Mouse (Mus musculus) CH12.LX (cell line): Measurements from ENCODE around the gene Ppara.

Experiments used
- CHD1 ChIP-seq: IDR thresholded peaks from 2 replicates; pipeline ENCODE4 v1.6.1; 2012; ENCODE audit warnings: low read depth, low read length, improper control_type of control experiment, inconsistent platforms
- CTCF ChIP-seq, 2 experiments: IDR thresholded peaks in 1 of 2; conservative IDR thresholded peaks in 1 of 2; 2 replicates each; pipeline ENCODE4 v1.5.1; 2011 to 2012; ENCODE audit warnings: low read depth in 2 of 2, low read length in 2 of 2, improper control_type of control experiment in 1 of 2, inconsistent platforms in 1 of 2, mild to moderate bottlenecking in 1 of 2, moderate library complexity in 1 of 2
- HCFC1 ChIP-seq: IDR thresholded peaks from 2 replicates; pipeline ENCODE4 v1.6.1; 2012; ENCODE audit warnings: low read depth, mild to moderate bottlenecking, inconsistent platforms, low read length, improper control_type of control experiment
- MXI1 ChIP-seq: IDR thresholded peaks from 2 replicates; pipeline ENCODE4 v1.6.1; 2011; ENCODE audit warnings: mild to moderate bottlenecking, low read depth, low read length, improper control_type of control experiment
- NRF1 ChIP-seq: IDR thresholded peaks from 2 replicates; pipeline ENCODE4 v1.6.1; 2014; ENCODE audit warnings: low read depth, mild to moderate bottlenecking, inconsistent platforms, low read length, improper control_type of control experiment, moderate library complexity
- POLR2A ChIP-seq: IDR thresholded peaks from 2 replicates; pipeline ENCODE4 v1.6.1; 2011; ENCODE audit warnings: low read depth, mild to moderate bottlenecking, improper control_type of control experiment, low read length
- RCOR1 ChIP-seq: conservative IDR thresholded peaks from 2 replicates; pipeline ENCODE4 v1.6.1; 2012; ENCODE audit warnings: low read depth, mild to moderate bottlenecking, inconsistent platforms, low read length, improper control_type of control experiment
- USF1 ChIP-seq: IDR thresholded peaks from 2 replicates; pipeline ENCODE4 v1.6.1; 2014; ENCODE audit warnings: low read depth, mild to moderate bottlenecking, inconsistent platforms, low read length, improper control_type of control experiment
- ZKSCAN1 ChIP-seq: IDR thresholded peaks from 2 replicates; pipeline ENCODE4 v1.6.1; 2012; ENCODE audit warnings: low read depth, inconsistent platforms, low read length, improper control_type of control experiment, borderline replicate concordance
- ZMIZ1 ChIP-seq: IDR thresholded peaks from 2 replicates; pipeline ENCODE4 v1.6.1; 2012; ENCODE audit warnings: low read depth, mild to moderate bottlenecking, inconsistent platforms, low read length, improper control_type of control experiment
- ZNF384 ChIP-seq: IDR thresholded peaks from 2 replicates; pipeline ENCODE4 v1.6.1; 2012; ENCODE audit warnings: low read depth, low read length, improper control_type of control experiment, inconsistent platforms

GRCm38 (mm10) chr15:85734148-85734547 lies 635 bp upstream of the Ppara start:
- TF ChIP-seq NRF1 (no peak), ZMIZ1 (no peak), CTCF (conservative IDR thresholded peaks at IDR 0.05 in 1 of 2, IDR thresholded peaks at IDR 0.05 in 1 of 2; ENCODE audit: low read depth in 2 of 2, low read length in 2 of 2) (no peak), HCFC1 (no peak), RCOR1 (no peak), ZKSCAN1 (no peak), CHD1 (no peak), ZNF384 (no peak), MXI1 (no peak), USF1 (no peak), POLR2A (no peak)
